Mouse (Mus musculus) cerebellum, adult 2 months (tissue): ENCODE data around the gene Ccnd3. TPM values are rescaled to one million over a fixed set of nuclear protein-coding genes. Genes with fewer than 3 reads are reported as not detected.

ENCODE experiments used
- DNase-seq, 2 experiments: peaks; one replicate each; pipeline ENCODE4 v3.0.0; 2021
- H3K27ac ChIP-seq: fragments of 200-500 bp; 2 replicates; pipeline ENCODE4 v1.5.1; 2012; ENCODE audit warnings: low read length, control low read depth, inconsistent platforms; ENCODE audit not compliant: insufficient read depth
- H3K27me3 ChIP-seq: fragments of 200-500 bp; 2 replicates; pipeline ENCODE4 v1.6.1; 2012; ENCODE audit warnings: inconsistent platforms, mild to moderate bottlenecking, low read length, moderate library complexity; ENCODE audit not compliant: control insufficient read depth, insufficient read depth
- H3K4me1 ChIP-seq: fragments of 200-500 bp; 2 replicates; pipeline ENCODE4 v1.6.1; 2011; ENCODE audit warnings: low read length; ENCODE audit not compliant: control insufficient read depth, insufficient read depth
- H3K4me3 ChIP-seq: fragments of 200-500 bp; replicated peaks from 2 replicates; pipeline ENCODE3; 2011; ENCODE audit warnings: mild to moderate bottlenecking, low read depth, low read length, control low read depth; ENCODE audit not compliant: insufficient read depth
- CTCF ChIP-seq: fragments of 200-500 bp; IDR thresholded peaks from 2 replicates; pipeline ENCODE4 v1.5.1; 2011; ENCODE audit warnings: low read depth, mild to moderate bottlenecking, control low read depth, low read length, moderate library complexity, borderline replicate concordance; ENCODE audit not compliant: insufficient read depth
- POLR2A ChIP-seq: fragments of 200-500 bp; IDR thresholded peaks from 2 replicates; pipeline ENCODE4 v1.6.1; 2011; ENCODE audit warnings: low read length, control low read depth, borderline replicate concordance; ENCODE audit not compliant: insufficient read depth
- WGBS: fragments of 180-500 bp; shearing (Covaris S2); methylation state at CpG from one replicate; pipeline ENCODE4 v1.1.7; 2018; 5-methylcytosine and 5-hydroxymethylcytosine counted together
- polyA plus RNA-seq: library from polyadenylated mRNA; depleted of rRNA; stranded (reverse); fragments of >200 nt; gene quantifications from 2 replicates; pipeline ENCODE4 v1.2.3, GENCODE M21; 2012

Gene Ccnd3
- polyA plus RNA-seq, 1 experiment, result 50.5 TPM

DNA sequence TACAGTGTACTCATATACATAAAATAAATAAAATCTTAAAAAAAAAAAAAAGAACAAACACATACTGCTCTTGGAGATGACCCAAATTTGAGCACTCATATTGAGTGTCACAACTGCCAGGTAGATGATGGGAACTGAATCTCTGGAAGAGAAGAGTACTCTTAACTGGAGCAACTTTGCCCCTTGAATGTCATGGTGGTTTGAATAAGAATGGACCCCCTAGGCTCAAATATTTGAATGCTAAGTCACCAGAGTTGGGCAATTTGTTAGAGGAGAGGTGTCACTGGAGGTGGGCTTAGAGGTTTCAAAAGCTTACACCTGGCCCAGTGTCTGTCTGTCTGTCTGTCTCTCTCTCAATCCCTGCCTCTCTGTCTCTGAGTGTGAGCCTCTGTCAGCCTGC lies 1.2 kb upstream of the Ccnd3 start:
- Histone ChIP-seq H3K4me1 (peaks cover 9% of the 10 kb centered on the region; the same call in 1 of the 2 replicates), H3K4me3 (no peak overlapping the region), H3K27me3 (no peaks in the 10 kb centered on the region), H3K27ac (no peak overlapping the region)
- DNase-seq, result no peak
- TF ChIP-seq CTCF (no peak), POLR2A (no peak)

DNA sequence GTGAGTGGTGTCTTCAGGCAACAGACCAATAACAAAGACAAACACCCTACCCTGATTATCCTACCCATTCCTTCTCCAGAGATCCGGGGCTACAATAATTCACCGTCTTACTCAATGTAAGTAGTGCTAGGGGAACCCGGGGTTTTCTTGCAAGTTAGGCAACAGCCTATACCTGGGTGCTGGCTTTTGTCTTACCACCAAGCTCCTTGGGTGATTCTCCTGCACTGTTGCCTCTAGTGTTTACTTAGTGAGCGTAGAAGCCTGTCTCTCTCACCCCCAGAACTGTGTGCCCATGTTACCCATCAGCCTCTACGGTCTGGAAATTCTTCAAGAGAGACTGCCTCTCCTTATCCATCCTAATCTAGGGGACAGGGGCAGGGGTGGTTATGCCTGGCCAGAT lies 623 bp upstream of the Ccnd3 start:
- Histone ChIP-seq H3K4me1 (peaks cover 9% of the 10 kb centered on the region; the same call in 1 of the 2 replicates), H3K27me3 (no peaks in the 10 kb centered on the region), H3K4me3 (no peak overlapping the region), H3K27ac (no peak overlapping the region)
- 80% methylated on average over 5 of the region's 5 CpGs for WGBS
- no peak for DNase-seq
- TF ChIP-seq CTCF (no peak), POLR2A (no peak)

DNA sequence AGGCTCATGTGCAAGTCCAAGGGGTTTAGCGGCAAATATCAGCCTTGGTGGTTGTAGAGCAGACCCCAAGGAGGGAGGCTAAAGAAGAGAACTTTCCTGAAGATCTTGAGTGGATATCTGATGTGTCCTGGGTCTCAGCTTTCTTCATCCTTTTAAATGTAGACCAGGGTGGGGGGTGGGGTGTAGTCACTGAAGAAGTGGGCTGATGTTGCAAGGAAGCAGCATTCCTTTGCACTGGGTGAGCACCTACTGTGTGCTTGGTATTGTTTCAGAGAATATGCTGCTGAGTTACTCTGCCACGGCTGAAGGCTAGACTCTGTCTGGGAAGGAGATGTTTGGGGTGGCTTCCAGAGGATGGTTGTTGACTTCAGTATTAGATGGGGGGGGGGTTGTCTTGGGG lies 715 bp downstream of the Ccnd3 start:
- Histone ChIP-seq H3K27me3 (no peaks in the 10 kb centered on the region), H3K4me1 (peaks cover 9% of the 10 kb centered on the region; the same call in 1 of the 2 replicates), H3K4me3 (peak overlapping the region; percentile 40), H3K27ac (peak overlapping the region; percentile 45; the same call in 1 of the 2 replicates)
- no peak for TF ChIP-seq POLR2A
- TF ChIP-seq CTCF, result no peak
- 52% methylated on average over 2 of the region's 2 CpGs for WGBS
- no peak for DNase-seq

DNA sequence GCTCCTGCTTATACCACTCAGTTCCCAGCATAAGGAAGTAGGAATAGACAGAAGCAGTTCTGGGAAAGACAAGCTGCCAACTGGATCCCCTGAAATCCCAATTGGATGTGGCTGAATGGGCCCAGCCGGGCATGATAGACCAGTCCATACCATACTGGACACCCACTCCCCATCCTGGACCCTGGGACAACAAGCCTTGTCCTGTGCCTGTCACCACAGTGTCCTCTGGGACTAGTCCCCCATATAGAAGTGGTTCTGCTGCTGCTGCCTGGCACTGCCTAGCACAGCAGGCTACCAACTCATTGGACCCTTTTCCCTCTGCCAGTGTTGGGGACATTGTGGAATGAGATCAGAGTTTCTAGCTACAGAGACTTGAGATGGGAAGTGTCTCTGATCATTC lies 1.2 kb downstream of the Ccnd3 start:
- 60% methylated on average over 1 of the region's 1 CpGs for WGBS
- Histone ChIP-seq H3K4me1 (peaks cover 8% of the 10 kb centered on the region; the same call in 1 of the 2 replicates), H3K27me3 (no peaks in the 10 kb centered on the region), H3K27ac (no peak overlapping the region; the same call in 1 of the 2 replicates), H3K4me3 (no peak overlapping the region)
- no peak for TF ChIP-seq CTCF
- no peak for TF ChIP-seq POLR2A
- no peak for DNase-seq

DNA sequence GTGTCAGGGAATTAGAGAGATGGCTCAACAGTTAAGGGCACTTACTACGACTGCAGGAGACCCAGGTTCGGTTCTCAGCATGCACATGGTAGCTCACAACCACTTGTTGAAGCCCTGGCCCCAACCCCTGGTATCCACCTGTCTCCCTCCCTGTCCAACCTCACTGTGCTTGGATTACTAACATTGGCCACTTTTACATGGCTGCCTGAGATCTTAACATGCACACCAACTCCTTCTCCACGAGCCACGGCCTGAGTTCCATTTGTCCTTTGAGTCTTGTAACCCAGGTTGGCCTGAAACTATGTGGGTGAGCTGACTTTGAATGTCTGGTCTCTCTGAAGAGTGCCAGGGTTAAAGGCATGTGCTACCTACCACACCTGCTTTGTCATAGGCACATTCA lies 1.8 kb downstream of the Ccnd3 start:
- WGBS, result 71% methylated on average over 4 of the region's 4 CpGs

DNA sequence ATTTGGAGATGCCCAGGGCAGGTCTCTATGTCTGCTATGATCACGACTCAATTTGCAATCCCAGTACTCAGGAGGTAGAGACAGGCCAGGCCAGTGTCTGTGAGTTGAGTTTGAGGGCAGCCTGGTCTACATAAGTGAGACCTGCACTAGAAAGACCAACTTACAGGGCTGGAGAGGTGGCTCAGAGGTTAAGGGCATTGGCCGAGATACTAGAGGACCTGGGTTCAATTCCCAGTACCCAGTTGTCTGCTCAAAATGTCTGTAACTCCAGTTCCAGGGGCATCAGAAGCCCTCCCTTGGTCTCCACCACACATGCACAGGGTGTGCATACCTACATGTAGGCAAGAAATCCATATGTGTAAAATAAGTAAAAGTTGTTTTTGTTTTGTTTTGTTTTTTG lies 2.7 kb downstream of the Ccnd3 start:
- peak overlapping the region; percentile 61; the same call in 1 of the 2 replicates for H3K27ac ChIP-seq
- WGBS, result 83% methylated on average over 2 of the region's 2 CpGs
- TF ChIP-seq CTCF (no peak), POLR2A (no peak)

More for the DNA sequence above, 1.8 kb downstream of the Ccnd3 start:
- TF ChIP-seq CTCF (no peak), POLR2A (no peak)
- H3K4me3 ChIP-seq, result no peak overlapping the region
- DNase-seq, result no peak
- H3K4me1 ChIP-seq, result peaks cover 4% of the 10 kb centered on the region; the same call in 1 of the 2 replicates
- H3K27ac ChIP-seq, result no peak overlapping the region
- H3K27me3 ChIP-seq, result no peaks in the 10 kb centered on the region

DNA sequence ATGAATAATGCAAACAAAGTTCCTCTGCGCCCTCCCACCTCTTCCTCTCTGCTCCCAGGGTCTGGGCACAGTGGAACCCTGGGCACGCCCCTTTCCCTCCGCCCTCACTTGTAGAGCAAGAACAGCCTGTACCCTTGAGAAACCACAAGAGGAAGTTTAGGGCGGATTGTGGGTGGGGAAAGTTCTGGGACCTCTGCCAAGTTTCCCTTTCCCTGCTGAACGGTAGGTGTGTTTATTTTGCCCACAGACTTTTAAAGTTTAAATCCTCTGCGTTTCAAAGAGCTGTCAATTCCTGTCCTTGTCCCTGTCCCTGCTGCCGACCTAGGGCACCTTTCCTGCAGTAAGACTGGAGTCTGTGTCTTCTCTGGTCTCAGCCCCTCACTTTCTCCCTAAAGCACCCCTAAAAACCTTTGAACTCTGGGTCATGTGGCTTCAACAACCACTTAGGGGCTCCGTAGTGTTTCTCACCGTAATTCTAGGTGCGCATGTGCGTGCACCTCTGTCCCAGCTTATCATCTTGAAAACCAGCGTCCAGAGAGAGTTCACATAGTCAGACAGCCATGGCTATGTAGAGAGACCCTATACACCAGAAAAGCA lies 3.3 kb downstream of the Ccnd3 start:
- H3K27me3 ChIP-seq, result no peaks in the 10 kb centered on the region
- peak overlapping the region; percentile 73 for H3K27ac ChIP-seq
- peak in 1 of 2 experiments; percentile 48 for DNase-seq
- TF ChIP-seq CTCF, result no peak
- no peak for TF ChIP-seq POLR2A
- 39% methylated on average over 12 of the region's 12 CpGs for WGBS
- peaks cover 4% of the 10 kb centered on the region; the same call in 1 of the 2 replicates for H3K4me1 ChIP-seq
- H3K4me3 ChIP-seq, result no peak overlapping the region

More for the DNA sequence above, 2.7 kb downstream of the Ccnd3 start:
- no peak for DNase-seq
- Histone ChIP-seq H3K27me3 (no peaks in the 10 kb centered on the region), H3K4me3 (no peak overlapping the region), H3K4me1 (peaks cover 4% of the 10 kb centered on the region; the same call in 1 of the 2 replicates)

DNA sequence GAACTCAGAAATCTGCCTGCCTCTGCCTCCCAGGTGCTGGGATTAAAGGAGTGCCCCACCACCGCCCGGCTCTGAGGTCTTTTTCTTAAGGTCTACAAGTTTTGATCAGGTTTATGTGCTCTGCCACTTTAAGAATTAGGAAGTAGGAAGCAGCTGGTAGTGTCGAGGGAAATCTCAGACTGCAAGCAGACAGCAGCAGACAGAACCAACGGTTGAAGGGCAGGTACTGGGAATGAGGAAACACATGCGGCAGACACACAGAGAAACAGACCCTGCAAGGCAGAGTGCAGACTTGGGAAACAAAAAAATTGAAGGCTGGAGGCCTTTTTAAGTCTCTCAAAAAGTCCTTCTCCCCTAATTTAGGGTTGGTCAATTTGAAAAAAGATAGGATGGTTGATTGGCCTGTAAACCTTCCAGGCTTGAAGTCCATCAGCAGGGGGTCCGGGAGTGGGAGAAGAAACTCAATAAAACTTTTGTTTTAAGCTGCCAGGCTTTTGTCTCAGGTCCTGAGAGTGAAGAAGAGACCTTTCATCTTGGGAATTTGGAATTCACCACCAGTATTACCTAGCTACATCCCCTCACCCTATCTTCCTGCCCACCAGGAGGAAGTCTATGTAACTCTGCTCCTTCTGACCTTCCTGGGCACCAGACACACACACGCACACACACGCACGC lies 4.3 kb downstream of the Ccnd3 start:
- DNase-seq, result no peak
- no peak for TF ChIP-seq POLR2A
- no peak for TF ChIP-seq CTCF
- Histone ChIP-seq H3K4me1 (peaks cover 4% of the 10 kb centered on the region; the same call in 1 of the 2 replicates), H3K27me3 (no peaks in the 10 kb centered on the region), H3K4me3 (no peak overlapping the region), H3K27ac (no peak overlapping the region)
- 52% methylated on average over 9 of the region's 9 CpGs for WGBS
